Mouse (Mus musculus) cerebellum, adult 18-20 months (tissue): ENCODE results near the gene Smarca4.
"Not testable (repeated sequence)": the region's sequence is repeated elsewhere in the genome, so short reads cannot be mapped to it uniquely, and the experiment has no call there.

ENCODE experiments used
- DNase-seq, 2 experiments: peaks; one replicate each; pipeline ENCODE4 v3.0.0; 2021

The Smarca4 gene

DNA sequence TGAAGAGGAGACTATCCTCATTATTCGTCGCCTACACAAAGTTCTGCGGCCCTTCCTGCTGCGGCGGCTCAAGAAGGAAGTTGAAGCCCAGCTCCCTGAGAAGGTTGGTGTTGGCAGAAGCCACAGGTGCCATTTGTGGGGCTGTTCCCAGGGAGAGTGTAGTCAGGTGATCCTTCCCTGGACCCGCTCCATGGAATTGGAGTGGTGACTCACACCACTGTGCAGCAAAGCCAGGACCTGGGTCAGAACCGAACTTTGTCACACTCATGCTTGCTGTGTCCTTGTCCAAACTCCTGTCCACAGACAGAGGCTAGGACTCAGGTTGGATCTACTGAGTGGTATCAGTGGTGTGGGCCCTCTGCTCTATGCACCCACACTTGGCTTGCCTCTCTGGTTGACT is 53.0 kb downstream of the Smarca4 start:
- DNase-seq = peak in 1 of 2 experiments; percentile 29

GRCm38 (mm10) chr9:21670354-21670753 is 54.4 kb downstream of the Smarca4 start:
- no peak for DNase-seq

DNA sequence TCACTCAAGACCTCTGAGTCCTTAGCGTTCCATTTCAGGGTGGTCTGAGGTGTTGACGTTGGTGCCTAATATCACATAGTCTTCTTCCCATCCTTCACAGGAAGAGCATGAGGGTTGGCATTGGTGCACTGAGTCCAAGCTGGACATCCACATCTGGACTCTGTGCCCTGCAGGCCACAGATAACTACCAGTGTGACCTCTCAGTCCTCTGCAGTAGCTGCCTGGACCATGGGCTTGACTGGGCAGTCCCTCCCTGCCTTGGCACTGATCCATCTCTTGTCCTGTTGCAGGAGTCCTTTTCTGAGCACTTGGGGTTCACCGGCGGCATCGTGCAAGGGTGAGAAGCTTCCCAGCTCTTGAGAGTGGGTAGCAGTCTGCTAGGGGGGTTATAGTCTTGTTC is 55.8 kb downstream of the Smarca4 start:
- DNase-seq = no peak

DNA sequence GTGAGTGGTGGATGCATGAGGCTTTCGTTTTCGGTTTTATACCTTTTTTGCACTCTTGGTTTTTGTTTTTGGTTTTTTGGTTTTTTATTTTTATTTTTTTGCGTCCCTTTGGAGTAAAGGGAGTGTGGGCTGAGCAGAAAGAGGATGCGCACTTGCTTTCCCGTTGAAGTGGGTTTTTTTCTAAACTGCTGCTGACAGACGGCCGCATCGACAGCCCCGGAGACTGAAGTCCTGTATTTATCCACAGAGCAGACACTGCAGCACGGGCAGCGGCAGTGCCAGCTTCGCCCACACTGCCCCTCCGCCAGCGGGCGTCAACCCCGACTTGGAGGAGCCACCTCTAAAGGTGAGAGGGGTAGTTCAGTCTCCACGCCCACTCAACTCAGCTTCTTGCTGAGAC is 61.7 kb downstream of the Smarca4 start:
- DNase-seq = no peak

DNA sequence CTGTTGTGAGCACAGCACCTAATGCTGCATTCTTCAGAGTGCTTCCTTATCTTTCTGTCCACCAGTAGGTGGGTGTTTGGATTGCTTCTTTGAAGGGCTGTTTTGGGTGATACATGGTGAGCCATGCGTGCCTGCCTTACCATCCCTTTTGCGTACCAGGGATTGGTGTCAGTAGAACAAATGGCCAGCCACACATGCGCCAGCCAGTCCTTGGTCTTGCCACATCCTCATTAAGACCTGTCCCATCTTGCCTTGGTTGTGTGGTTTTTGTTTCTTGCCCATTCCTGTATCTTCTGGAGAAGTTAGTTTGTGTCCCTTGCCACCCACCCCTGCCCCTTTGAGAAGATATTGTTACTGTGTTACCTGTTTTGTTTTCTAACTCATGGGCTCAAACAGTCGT is 64.5 kb downstream of the Smarca4 start:
- DNase-seq = no peak

GRCm38 (mm10) chr9:21682827-21683226 is 66.9 kb downstream of the Smarca4 start:
- no peak for DNase-seq

DNA sequence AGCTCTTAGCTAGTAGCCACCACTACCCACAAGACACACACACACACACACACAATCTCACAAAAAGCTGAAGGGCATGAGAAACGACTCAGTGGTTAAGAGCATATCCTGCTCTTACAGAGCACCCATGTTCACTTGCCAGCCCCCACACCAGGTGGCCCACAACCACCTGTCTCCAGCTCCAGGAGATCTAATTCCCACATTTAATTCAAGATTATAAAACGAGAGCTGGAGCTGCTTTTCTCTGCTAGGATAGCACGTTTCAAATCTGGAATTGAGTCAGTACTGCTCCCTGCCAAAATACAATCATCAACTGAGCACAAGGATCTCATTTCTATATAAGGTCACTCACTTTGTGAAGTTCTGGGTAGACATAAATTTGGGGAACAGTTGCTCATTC is 67.9 kb downstream of the Smarca4 start:
- no peak for DNase-seq

DNA sequence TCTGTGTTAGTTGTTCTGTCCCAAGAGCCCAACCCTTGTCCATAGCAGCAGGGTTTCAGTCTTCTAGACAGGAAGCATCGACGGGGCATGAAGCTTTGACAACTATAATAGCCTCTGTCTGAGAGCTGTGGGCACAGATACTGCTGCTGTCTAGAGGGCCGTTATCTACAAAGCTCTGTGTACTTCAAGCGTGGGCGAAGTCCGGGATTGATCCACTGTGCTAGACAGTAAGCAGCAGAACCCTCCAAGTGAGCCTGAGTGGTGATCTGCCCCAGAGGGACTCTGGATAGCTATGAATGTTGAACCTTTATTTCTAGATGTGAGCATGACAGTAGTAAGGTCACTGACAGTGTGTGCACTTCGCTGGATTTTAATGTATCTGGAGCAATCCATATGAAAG is 72.6 kb downstream of the Smarca4 start:
- DNase-seq = no peak

DNA sequence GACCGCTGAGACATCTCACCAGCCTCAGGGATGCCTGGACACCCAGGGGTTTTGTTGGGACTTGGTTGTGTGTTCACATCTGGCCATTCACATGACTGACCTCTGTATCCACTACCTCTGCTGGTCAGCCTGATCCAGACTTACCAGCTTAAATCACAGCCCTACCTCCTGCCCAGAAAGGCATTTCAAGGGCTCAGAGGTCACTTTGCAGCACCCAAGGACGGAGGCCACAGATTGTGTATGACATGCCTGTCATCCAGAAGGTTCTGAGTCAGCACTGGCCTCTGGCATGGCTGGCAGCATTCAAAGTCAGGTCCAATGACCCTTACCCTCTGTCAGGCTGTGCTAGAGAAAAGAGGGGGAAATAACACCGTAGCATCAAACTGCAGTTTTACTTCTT is 74.1 kb downstream of the Smarca4 start:
- no peak for DNase-seq

DNA sequence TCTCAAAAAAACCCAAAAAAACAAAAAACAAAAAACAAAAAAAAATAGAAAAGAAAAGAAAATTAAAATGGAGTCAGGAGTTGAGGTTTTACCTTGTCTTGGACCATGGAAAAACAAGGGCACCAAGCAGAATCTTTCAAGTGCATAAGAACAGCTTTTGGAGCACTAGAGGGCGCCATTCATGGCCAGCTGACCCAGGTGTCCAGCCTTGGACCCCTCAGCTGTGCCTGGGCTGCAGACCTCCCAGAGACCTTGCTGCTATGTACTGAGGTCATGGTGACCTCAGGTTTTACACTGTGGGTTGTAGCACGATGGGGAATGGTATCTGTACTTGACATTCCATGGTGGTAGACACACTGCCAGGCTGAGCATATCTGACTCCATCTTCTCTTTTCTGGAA is 75.9 kb downstream of the Smarca4 start:
- DNase-seq = peak; percentile 56 to 62

DNA sequence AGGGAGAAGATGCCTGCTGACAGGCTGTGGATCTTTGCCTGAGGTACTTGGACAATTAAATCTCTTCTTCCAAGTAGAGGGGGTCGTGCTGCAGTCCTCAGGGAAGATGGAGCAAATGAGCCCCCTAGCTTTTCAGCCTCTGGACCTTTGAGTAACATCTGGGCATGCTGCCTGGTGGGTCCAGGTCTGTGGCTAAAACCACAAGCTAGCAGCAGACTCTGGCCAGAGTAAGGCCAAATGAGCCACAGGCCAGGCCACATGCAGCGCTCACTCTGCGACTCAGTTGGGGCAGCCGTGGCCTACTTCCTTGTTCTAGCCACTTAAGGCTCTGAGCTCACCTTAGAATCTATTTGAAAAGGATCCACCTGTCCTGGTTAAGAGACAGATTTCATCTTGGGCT is 76.5 kb downstream of the Smarca4 start:
- DNase-seq = no peak

GRCm38 (mm10) chr9:21694071-21694470 is 78.1 kb downstream of the Smarca4 start:
- no peak for DNase-seq

- no peak for DNase-seq
Measured at GRCm38 (mm10) chr9:21695229-21695792, 79.3 kb downstream of the Smarca4 start.

GRCm38 (mm10) chr9:21697121-21697520 is 81.2 kb downstream of the Smarca4 start:
- no peak for DNase-seq

DNA sequence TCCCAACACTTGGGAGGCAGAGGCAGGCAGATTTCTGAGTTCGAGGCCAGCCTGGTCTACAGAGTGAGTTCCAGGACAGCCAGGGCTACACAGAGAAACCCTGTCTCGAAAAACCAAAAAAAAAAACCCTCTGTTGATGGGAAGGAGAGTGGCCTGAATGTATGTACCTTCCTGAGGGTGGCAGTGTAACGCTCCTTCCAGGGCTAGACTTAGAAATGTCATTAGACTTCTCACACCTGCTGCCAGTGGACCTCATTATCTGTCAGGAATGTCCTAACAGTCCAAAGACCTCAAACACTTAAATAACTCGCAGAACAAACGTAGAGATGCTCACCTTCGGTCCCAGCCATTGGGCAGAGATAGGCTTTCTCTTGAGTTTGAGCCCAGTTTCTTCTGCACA is 83.3 kb downstream of the Smarca4 start:
- DNase-seq = not testable (repeated sequence)

- DNase-seq = no peak
Measured at GRCm38 (mm10) chr9:21701091-21701490, 85.1 kb downstream of the Smarca4 start.

DNA sequence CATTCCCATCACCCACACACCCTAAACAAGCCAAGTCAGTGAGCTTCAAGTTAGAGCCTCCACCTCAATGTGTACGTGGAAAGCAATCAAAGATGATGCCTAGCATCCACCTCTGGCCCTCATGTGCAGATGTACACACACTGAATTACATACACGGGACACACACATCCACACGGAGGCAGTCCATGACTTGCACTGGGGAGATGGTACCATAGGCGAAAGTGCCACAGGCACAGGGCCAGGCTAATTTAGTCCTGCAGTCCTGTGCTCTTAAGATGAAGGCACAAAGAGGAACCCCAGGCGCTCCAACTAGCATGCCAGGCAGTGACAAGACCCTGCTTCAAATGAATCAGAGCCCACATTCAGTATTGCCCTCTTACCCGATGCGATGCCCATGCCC is 87.5 kb downstream of the Smarca4 start:
- DNase-seq = no peak

GRCm38 (mm10) chr9:21706085-21706484 is 90.1 kb downstream of the Smarca4 start:
- DNase-seq = no peak

GRCm38 (mm10) chr9:21706586-21707265 is 90.8 kb downstream of the Smarca4 start:
- no peak for DNase-seq

- no peak for DNase-seq
Measured at GRCm38 (mm10) chr9:21709340-21709739, 93.4 kb downstream of the Smarca4 start.

DNA sequence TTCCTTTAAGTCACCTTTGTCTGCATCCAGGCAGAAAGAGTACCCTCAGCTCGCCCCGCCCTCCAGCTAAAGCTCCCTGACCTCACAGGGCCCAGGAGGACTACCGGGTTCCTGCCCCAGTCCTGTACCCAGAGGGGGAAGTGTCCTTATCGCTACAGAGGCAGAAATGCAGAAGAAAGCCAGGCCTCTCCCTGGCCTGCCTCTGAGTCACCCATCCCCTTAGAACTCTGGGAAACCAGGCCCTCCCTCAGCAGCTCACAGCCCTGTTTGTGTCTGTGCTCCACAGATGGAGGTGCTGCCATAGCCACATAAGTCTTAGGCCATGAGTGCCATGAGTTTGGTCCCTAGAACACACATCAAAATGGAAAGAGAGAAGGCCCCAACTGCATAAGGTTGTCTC is 99.3 kb downstream of the Smarca4 start:
- no peak for DNase-seq

DNA sequence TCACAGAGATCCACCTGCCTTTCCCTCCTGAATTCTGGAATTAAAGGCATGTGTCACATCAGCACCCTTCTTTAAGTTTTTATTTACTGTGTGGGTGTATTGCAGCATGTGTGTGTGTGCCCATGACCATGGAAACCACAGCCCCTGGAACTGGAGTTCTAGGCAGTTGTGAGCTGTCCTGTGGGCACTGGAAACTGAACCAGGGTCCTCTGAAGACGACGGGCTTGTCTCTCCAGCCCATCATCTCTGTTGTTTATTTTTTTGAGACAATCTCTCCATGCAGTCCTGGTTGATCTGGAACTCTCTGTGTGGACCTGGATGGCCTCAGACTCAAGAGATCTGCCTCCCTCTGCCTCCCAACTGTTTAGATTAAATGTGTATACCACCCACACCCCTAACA is 101.0 kb downstream of the Smarca4 start:
- no peak for DNase-seq

- no peak for DNase-seq
Measured at GRCm38 (mm10) chr9:21721036-21721435, 105.1 kb downstream of the Smarca4 start.

- peak; percentile 78 to 86 for DNase-seq
Measured at GRCm38 (mm10) chr9:21723377-21724146, 107.6 kb downstream of the Smarca4 start, which contains the start of gene Ldlr. Gene Ldlr (plus strand): TSS chr9:21723483.
